Mouse (Mus musculus) kidney, postnatal 0 days (tissue): ENCODE measurements around the gene Klhl30. TPM values are rescaled to one million over a fixed set of nuclear protein-coding genes. Genes with fewer than 3 reads are reported as not detected.

Experiments
- ATAC-seq: fragments of 200-750 bp; cut with Nextera tagmentation; replicated peaks from 2 replicates; pipeline ENCODE4 v1.8.0; 2017; ENCODE audit warnings: low read depth, moderate number of reproducible peaks, moderate TSS enrichment, moderate library complexity; ENCODE audit not compliant: low FRiP score
- DNase-seq: peaks from one replicate; pipeline ENCODE4 v3.0.0-alpha.2; 2016; ENCODE audit warnings: low spot score
- H3K27ac ChIP-seq: fragments of 300-500 bp; sonication (generic); 2 replicates; pipeline ENCODE4 v1.5.1; 2014; ENCODE audit warnings: mild to moderate bottlenecking
- H3K27me3 ChIP-seq: fragments of 300-500 bp; sonication (generic); 2 replicates; pipeline ENCODE4 v1.6.1; 2014; ENCODE audit warnings: low read length, mixed read lengths; ENCODE audit not compliant: insufficient read depth
- H3K36me3 ChIP-seq: fragments of 300-500 bp; sonication (generic); 2 replicates; pipeline ENCODE4 v1.6.1; 2014; ENCODE audit warnings: low read length, mixed read lengths; ENCODE audit not compliant: insufficient read depth
- H3K4me1 ChIP-seq: fragments of 300-500 bp; sonication (generic); replicated peaks from 2 replicates; pipeline ENCODE4 v1.6.1; 2014; ENCODE audit warnings: antibody characterized with exemption, low read length, mixed read lengths; ENCODE audit not compliant: insufficient read depth
- H3K4me2 ChIP-seq: fragments of 300-500 bp; sonication (generic); 2 replicates; pipeline ENCODE4 v1.6.1; 2014; ENCODE audit warnings: mild to moderate bottlenecking, low read length, moderate library complexity, mixed read lengths
- H3K4me3 ChIP-seq: fragments of 300-500 bp; sonication (generic); replicated peaks from 2 replicates; pipeline ENCODE4 v1.5.1; 2014; ENCODE audit warnings: low read depth, low read length
- H3K9ac ChIP-seq: fragments of 300-500 bp; sonication (generic); 2 replicates; pipeline ENCODE4 v1.6.1; 2014; ENCODE audit warnings: low read depth, low read length
- H3K9me3 ChIP-seq: fragments of 300-500 bp; sonication (generic); replicated peaks from 2 replicates; pipeline ENCODE4 v1.6.1; 2016; ENCODE audit warnings: low read length, inconsistent platforms, mixed read lengths
- CTCF ChIP-seq: IDR thresholded peaks from 2 replicates; pipeline ENCODE4 v1.5.1; 2016; ENCODE audit warnings: antibody characterized with exemption, low read depth, mild to moderate bottlenecking, moderate library complexity
- WGBS: fragments of 180-500 bp; shearing (Covaris S2); extraction: QIAGEN DNeasy Blood & Tissue Kit; methylation state at CpG from one replicate; pipeline ENCODE4 v1.1.7; 2014; 5-methylcytosine and 5-hydroxymethylcytosine counted together
- polyA plus RNA-seq: library from polyadenylated mRNA; unstranded; fragments of >200 nt; fragmentation: Nextera tagmentation; extraction: Ambion mirVana; gene quantifications from 2 replicates; pipeline ENCODE4 v1.2.1, GENCODE M21; 2015

Klhl30 gene
- polyA plus RNA-seq, 1 experiment from 2014 or later = 0.39 TPM

GRCm38 (mm10) chr1:91367295-91367694 lies 16.5 kb downstream of the Klhl30 start:
- Histone ChIP-seq H3K27ac (no peak overlapping the region), H3K4me2 (no peak overlapping the region), H3K27me3 (no peaks in the 10 kb centered on the region), H3K9ac (no peak overlapping the region), H3K4me3 (no peak overlapping the region), H3K9me3 (no peaks in the 10 kb centered on the region), H3K36me3 (peaks cover 18% of the 10 kb centered on the region), H3K4me1 (0 out of 2 replicates have a peak, but pooled peaks cover 3% of the 10 kb centered on the region)
- no peak for TF ChIP-seq CTCF
- 100% methylated on average over 3 of the region's 3 CpGs for WGBS
- DNase-seq = no peak
- no peak for ATAC-seq

- no peak for ATAC-seq
Observed at GRCm38 (mm10) chr1:91369408-91369807, 18.6 kb downstream of the Klhl30 start.

GRCm38 (mm10) chr1:91370055-91370454 lies 19.2 kb downstream of the Klhl30 start:
- 88% methylated on average over 23 of the region's 23 CpGs for WGBS
- Histone ChIP-seq H3K4me3 (no peak overlapping the region), H3K27me3 (no peaks in the 10 kb centered on the region), H3K9me3 (no peaks in the 10 kb centered on the region), H3K9ac (no peak overlapping the region), H3K36me3 (peaks cover 41% of the 10 kb centered on the region), H3K4me2 (no peak overlapping the region), H3K4me1 (0 out of 2 replicates have a peak, but pooled peaks cover 3% of the 10 kb centered on the region), H3K27ac (no peak overlapping the region)
- ATAC-seq (no peak), DNase-seq (no peak)
- no peak for TF ChIP-seq CTCF

More at GRCm38 (mm10) chr1:91369408-91369807, 18.6 kb downstream of the Klhl30 start:
- H3K4me2 ChIP-seq = no peak overlapping the region
- H3K4me1 ChIP-seq = 0 out of 2 replicates have a peak, but pooled peaks cover 3% of the 10 kb centered on the region
- no peak overlapping the region for H3K9ac ChIP-seq
- 56% methylated on average over 4 of the region's 4 CpGs for WGBS
- H3K9me3 ChIP-seq = no peaks in the 10 kb centered on the region
- no peak overlapping the region for H3K4me3 ChIP-seq
- H3K36me3 ChIP-seq = peaks cover 35% of the 10 kb centered on the region
- no peak overlapping the region for H3K27ac ChIP-seq
- H3K27me3 ChIP-seq = no peaks in the 10 kb centered on the region
- TF ChIP-seq CTCF = no peak
- no peak for DNase-seq

- Histone ChIP-seq H3K4me1 (no peaks in the 10 kb centered on the region), H3K27me3 (no peaks in the 10 kb centered on the region), H3K36me3 (peaks cover 74% of the 10 kb centered on the region), H3K4me2 (no peak overlapping the region), H3K27ac (no peak overlapping the region), H3K9ac (no peak overlapping the region), H3K4me3 (no peak overlapping the region), H3K9me3 (no peaks in the 10 kb centered on the region)
- ATAC-seq = no peak
- 86% methylated on average over 6 of the region's 6 CpGs for WGBS
- no peak for TF ChIP-seq CTCF
- no peak for DNase-seq
Observed at GRCm38 (mm10) chr1:91373414-91373835, 22.6 kb downstream of the Klhl30 start.

- WGBS = 65% methylated on average over 7 of the region's 7 CpGs
- peak; percentile 89 for TF ChIP-seq CTCF
- Histone ChIP-seq H3K9ac (no peak overlapping the region), H3K4me1 (no peaks in the 10 kb centered on the region), H3K9me3 (no peaks in the 10 kb centered on the region), H3K27me3 (no peaks in the 10 kb centered on the region), H3K36me3 (peaks cover 80% of the 10 kb centered on the region), H3K4me3 (no peak overlapping the region), H3K4me2 (no peak overlapping the region), H3K27ac (no peak overlapping the region)
- DNase-seq (peak; percentile 88), ATAC-seq (no peak; the same call in 1 of the 2 replicates)
Observed at GRCm38 (mm10) chr1:91380453-91381090, 29.8 kb downstream of the Klhl30 start.

- no peak overlapping the region for H3K9ac ChIP-seq
- DNase-seq (no peak), ATAC-seq (peak; percentile 63)
- no peak for TF ChIP-seq CTCF
- H3K9me3 ChIP-seq = no peaks in the 10 kb centered on the region
- 90% methylated on average over 4 of the region's 4 CpGs for WGBS
- no peak overlapping the region for H3K4me2 ChIP-seq
- H3K36me3 ChIP-seq = peaks cover 75% of the 10 kb centered on the region
- no peak overlapping the region for H3K27ac ChIP-seq
- H3K4me3 ChIP-seq = no peak overlapping the region
- no peaks in the 10 kb centered on the region for H3K4me1 ChIP-seq
- H3K27me3 ChIP-seq = no peaks in the 10 kb centered on the region
Observed at GRCm38 (mm10) chr1:91381091-91381471, 30.3 kb downstream of the Klhl30 start.
